Mouse (Mus musculus) adrenal gland, postnatal 36 days (tissue): ENCODE measurements at regions not wholly inside any gene's neighbourhood (a gene's known extent, or its start where the extent isn't known, plus 50 kb on each side); places are given as distances from the start of the nearest gene placed in this dataset.

Experiments
- DNase-seq, 2 experiments: peaks; one replicate each; pipeline ENCODE4 v3.0.0; 2021; ENCODE audit warnings: mixed read lengths in 1 of 2

GRCm38 (mm10) chr11:19747973-19748559 is 176.1 kb upstream of the Spred2 start:
- no peak for DNase-seq

DNA sequence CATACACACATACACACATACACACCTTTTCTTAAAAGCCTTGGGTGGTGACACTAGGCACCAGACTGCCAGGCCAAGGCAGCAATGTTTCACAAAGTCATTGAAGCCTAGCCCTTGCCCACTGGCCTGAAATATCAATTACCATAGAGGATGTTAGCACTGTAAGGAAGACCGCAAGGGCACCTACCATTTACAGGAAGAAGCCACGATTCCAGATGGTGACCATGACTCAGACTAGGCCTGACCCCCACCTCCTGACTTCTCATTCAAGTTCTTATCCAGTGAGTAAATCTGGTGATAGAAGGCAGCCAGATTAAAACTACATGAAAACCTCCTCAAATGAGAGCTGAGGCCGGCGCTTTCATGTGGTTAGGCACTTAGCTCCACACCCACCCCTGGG is 165.3 kb upstream of the Spred2 start:
- no peak for DNase-seq

DNA sequence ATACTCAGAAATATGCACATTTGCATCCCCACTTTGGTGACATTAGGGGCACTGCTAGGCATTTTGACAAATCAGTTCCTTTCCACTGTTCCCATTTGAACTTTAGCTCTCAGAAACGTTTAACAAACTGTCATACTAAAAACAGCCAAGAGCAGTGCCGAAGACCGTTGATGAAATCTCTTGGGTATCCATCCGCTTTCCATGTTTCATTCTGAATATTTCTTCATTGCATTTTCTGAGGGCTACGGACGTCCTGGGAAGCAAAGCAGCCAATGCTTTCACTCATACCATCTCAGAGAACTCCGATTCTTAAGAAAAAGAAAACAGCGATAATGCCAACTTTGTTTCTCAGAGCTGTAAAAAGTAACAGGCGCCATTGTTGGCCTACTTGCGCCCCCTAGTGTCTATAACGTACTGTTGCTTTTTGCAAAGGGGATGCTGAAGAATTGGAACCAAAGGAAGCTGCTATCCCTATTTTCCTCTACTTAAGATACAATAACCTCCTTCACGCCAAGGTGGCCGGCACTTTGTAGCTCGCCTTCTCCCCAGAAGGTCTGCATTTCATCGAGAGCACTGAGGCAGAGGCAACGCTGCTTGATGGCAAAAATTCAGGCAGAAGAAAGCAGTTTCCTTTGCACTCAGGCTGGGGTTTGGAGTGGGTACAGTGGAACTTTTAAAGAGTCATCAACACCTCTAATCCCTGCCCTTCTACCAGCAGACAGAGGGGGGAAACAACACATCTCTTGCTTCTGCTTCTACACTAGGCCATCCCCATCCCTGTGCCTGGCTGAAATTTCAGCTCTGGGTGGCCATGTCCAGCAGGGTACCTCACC is 163.1 kb upstream of the Spred2 start:
- DNase-seq, result peak; percentile 65 to 70

- peak; percentile 53 to 54 for DNase-seq
Measured at GRCm38 (mm10) chr11:19761694-19761976, 162.5 kb upstream of the Spred2 start.

DNA sequence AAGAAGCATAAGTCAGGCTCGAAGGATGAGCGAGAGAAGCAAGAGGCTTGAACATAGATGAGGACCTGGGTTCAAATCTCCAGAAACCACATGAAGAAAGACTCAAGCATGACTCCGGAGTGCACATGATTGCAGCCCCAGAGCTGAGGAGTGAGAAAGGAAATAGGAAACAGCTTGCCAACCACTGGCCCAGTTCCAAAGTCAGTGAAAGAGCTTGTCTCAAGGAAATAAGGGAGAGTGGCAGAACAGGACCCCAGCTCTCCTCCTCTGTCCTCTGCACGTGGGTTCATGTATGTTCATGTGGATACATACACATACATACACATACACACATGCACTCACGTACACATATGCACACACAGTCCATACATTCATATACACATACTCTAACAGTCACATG is 156.9 kb upstream of the Spred2 start:
- no peak for DNase-seq

GRCm38 (mm10) chr11:19767871-19768270 is 156.3 kb upstream of the Spred2 start:
- DNase-seq, result no peak

- DNase-seq, result no peak
Measured at GRCm38 (mm10) chr11:19768962-19769361, 155.2 kb upstream of the Spred2 start.

- peak; percentile 20 to 23 for DNase-seq
Measured at GRCm38 (mm10) chr11:19774010-19774409, 150.2 kb upstream of the Spred2 start.

GRCm38 (mm10) chr11:19775741-19776140 is 148.4 kb upstream of the Spred2 start:
- no peak for DNase-seq

DNA sequence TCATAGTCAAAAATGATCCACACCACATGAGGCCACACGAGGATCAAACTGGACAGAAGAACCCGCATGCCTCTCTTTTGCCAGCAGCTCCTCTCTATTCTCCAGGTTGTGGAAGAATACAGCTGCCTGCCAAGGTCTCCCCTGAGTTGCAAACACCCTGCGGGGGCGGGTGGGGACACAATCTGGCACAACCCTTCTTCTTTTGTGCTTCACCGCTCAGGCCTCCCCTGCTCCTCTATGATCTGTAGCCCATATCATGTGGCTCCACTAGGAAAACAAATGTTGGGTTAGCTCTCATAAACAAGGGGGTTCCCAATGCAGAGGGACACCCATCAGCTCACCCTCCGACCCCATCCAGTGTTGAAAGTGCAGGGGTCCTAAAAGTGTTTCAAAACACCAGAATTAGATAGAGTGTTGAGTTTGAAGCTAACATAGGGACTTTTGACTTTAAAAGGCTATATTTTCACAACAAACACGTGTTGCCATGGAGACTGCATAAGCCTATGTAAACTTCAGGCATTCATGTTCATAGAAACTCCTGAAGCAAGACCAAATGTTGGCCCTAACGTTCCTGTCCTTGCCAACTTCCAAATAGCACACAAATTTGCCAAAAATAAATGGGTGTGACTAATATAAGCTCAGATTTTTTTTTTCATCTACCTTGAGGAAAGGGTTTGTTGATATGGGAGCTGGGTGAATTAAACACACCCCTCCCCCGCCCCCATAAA is 147.5 kb upstream of the Spred2 start:
- DNase-seq, result peak; percentile 17 to 31

DNA sequence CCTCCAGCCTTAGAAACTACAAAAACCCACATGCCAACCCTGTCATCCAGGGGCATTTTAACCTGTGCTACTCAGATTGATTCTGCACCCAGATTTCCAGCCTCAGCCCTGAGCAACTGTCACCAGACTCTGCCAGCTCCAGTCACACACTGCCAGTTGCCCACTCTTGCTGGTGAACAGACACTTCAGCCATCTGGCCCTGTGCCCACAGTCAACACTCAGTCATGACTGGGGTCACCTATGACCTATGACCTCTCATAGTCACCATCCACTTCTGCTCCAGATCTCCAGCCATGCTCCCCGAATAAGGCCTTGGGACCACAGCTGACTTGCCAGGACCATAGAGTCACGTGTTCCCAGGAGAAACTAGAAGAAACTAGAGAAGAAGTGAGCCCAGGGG is 146.0 kb upstream of the Spred2 start:
- DNase-seq, result no peak

DNA sequence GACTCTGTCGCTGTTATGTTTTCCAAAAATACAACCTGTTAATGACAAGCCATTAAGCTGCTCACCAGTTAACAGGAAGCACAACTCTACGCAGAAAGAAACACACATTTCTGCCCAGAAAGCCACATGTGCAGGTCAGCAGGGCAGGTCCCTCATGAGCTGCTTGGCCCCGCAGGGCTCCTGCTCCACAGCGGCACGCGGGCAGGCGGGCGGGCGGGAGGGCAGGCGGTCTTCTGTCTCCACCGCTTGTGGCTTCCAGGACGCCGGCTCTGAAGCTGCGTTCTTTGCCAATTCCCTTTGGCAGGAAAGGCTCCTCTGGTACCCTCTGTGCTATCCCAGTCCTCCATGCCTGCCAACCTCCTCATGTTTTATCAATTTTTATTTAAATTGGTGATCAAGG is 139.1 kb upstream of the Spred2 start:
- no peak for DNase-seq

- no peak for DNase-seq
Measured at GRCm38 (mm10) chr11:19796950-19797670, 127.1 kb upstream of the Spred2 start.

- DNase-seq, result no peak
Measured at GRCm38 (mm10) chr11:19809359-19809758, 114.8 kb upstream of the Spred2 start.

GRCm38 (mm10) chr11:19811271-19811991 is 112.7 kb upstream of the Spred2 start:
- DNase-seq, result no peak

GRCm38 (mm10) chr11:19811992-19812690 is 112.0 kb upstream of the Spred2 start:
- no peak for DNase-seq

DNA sequence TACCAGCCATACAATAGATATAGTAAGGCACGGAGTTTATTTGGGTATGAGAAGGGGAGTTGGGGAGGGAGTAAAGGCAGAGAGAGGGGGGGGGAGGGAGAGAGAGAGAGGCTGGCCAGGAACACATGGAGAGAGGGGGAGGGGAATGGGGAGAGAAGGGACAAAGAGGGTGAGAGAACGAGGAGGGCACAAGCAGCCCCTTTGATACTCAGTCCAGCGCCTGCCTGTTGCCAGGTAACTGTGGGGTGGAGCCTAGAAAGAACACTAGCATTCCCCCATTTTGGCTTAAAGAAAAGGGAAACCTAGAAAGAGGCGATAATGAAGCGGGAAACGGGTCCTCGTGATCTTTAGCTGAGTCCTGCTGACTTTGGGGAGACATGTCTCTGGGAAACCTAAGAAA is 110.6 kb upstream of the Spred2 start:
- DNase-seq, result no peak

DNA sequence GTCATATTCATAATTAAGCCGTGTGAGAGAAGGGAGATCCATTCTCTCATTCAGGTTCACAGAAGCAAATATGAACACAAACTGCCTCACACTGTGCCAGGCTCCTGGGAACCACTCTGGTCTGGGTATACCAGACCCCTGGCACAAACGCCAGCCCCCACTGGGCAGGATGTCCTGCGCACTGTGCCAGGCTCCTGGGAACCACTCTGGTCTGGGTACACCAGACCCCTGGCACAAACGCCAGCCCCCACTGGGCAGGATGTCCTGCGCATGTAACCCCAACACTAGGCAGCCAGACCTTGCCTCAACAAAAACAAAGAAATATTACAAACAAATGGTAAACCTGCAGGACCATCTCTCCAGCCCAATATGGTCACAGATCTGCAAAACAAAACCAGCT is 101.2 kb upstream of the Spred2 start:
- no peak for DNase-seq

DNA sequence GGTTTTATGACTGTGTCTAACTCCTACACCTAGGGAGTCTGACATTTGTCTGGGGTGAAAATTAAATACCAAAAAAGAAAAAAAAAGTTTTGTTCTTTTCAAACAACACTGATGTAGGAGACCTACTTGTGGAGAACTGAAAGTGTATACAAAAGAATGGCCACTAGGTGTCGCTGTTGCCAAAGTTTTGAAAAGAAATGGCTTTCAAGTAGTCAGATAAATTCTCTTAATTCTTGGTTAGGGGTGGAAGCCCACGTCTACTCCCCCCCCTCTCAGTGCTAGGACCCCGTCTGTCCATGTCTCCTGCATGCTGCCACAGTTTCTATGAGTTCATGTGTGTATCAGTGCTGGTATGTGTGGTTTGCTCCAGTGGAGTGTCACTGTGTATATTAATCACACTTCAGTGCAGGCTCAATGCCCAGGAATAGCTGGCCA is 100.7 kb upstream of the Spred2 start:
- DNase-seq, result peak; percentile 35 to 61

DNA sequence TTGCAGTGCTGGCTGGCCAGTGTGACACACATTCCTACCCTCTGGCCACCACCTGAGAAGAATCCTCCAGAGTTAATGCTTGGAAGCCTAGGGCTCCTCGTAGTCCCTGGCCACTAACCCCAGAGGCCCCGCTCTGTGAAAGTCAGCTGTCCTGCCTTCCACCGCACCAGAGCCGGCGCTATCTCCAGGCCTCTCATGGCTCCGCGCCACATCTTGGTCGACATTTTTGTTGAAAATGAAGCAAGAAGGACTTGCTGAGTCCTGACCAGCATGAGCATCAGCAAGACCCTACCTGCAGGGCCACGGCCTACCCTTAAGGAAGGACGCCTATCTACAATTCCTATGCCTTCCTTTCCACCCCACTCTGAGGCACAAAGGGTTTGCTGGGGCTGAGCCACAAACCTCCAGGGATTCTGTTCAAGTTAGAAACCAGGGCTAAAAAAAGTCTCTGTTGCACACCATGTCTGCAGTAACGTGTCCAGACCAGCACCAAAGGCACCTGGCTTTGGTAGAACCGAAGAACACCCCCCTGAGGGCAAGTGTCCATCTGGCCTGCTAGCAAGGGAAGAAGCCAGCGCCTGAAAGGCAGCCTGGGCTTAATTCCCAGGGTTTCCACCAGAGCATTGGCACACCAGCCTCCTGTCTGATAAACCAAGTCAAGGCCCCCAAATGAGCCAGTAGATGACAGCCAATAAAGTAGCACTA is 97.5 kb upstream of the Spred2 start:
- DNase-seq, result no peak

DNA sequence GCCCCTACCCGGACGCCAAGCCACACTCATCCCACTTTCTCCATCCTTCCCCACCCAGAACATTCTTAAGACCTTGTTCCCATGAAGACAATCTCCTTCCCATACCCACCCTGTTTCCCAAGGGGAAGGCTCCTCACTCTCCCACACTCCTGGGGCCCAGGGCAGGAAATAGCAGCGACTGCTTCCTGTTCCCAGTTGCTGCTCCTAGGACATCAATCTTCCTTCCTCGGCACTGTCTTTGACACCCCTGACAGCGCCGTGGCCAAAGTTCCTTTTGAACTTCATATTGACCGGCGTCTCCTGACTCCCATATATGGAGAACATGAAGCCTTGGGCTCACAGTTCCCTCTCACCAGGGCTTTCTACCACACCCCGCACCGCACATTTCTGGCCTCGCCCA is 96.2 kb upstream of the Spred2 start:
- no peak for DNase-seq
